Mouse (Mus musculus) liver, adult 10 weeks (tissue): ENCODE measurements around the gene Smok2a. TPM values are rescaled to one million over a fixed set of nuclear protein-coding genes. Genes with fewer than 3 reads are reported as not detected.

ENCODE experiments used
- polyA plus RNA-seq: library from polyadenylated mRNA; stranded (reverse); fragments of 350-450 nt; fragmentation: Illumina TruSeq; extraction: RNeasy Lipid Tissue Mini Kit (QIAGEN cat#74804); gene quantifications from one replicate; pipeline ENCODE4 v1.2.3, GENCODE M21; 2014; ENCODE audit warnings: low read depth, low replicate concordance

Gene Smok2a
- polyA plus RNA-seq, result not detected

DNA sequence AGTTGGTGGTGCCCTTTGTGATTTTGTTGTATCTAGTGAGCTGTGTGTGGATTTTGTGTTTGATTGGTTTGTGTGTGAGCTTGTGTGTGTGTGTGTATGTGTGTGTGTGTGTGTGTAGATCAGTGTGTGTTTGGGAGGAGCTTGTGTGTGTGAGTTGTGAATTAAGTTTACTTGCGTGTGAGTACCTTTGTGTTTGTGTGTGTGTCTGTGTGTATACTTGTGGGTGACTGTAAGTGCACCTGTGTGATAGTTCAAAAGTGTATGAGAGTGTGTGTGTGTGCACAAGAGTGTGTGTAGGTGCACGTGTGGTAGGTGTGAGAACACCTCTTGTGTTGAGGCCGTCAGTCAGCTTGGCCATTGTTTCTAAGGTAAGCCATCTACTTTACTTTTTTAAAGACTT, at the start of gene Smok2a:
Gene Smok2a (plus strand): TSS at position 301 of the 400 bp plus-strand sequence.

DNA sequence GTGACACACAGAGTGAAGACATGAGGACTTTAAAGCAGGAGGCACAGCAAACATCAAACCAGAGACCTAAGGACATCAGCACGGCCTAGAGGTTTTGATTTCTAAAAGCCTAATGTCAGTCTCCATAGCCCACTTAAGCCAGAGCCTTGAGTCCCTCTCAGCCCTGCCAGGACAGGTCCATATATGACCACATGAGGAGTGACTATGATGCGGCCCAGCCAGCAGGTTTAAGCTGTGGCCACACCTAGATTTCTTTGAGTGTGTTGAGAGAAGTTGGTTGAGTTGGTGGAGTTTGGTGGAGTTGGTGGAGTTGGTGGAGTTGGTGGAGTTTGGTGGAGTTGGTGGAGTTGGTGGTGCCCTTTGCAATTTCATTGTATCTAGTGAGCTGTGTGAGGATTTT, 9.0 kb downstream of the Smok2a start, which contains the start of gene Smok2b:
Gene Smok2b (plus strand): TSS at position 301 of the 400 bp plus-strand sequence.

Other genes starting within 250 kb of the Smok2a start
- 55.4 TPM for gene Wtap, start 227.0 kb upstream of the Smok2a start, polyA plus RNA-seq
- gene Sod2, start 214.3 kb upstream of the Smok2a start, polyA plus RNA-seq, result 170 TPM
- not detected for gene Gpr31b, start 168.9 kb upstream of the Smok2a start, polyA plus RNA-seq
- gene Tcp10b, start 160.1 kb upstream of the Smok2a start, polyA plus RNA-seq, result 0.26 TPM
- gene Unc93a, start 89.4 kb upstream of the Smok2a start, polyA plus RNA-seq, result not detected
- not detected for gene Smok2b, start 9.1 kb downstream of the Smok2a start, polyA plus RNA-seq
- not detected for gene Tcp10c, start 133.4 kb downstream of the Smok2a start, polyA plus RNA-seq